Mouse (Mus musculus): ENCODE results near the gene Slc35f1. TPM values are rescaled to one million over a fixed set of nuclear protein-coding genes. Genes with fewer than 3 reads are reported as not detected.

The Slc35f1 gene
- polyA plus RNA-seq, 2 experiments: 0.01 TPM; not detected in 1

DNA sequence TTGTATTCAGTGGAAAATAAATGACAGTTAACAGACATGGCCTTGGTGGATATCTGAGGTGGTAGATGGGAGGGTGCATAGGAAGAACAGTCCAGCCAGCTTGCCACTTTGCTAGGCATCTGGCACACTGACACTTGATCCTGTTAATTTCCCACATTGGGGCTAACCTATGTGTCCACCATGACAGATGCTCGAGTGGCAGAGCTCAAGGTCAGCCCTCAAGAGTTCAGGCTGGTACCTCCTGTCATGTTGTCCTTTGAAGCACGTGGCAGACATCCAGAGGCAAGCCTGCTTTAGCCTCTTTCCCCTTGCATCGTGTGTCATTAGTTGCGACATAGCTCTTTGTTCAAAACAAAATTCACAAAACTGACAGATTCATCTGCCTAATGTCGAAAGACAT lies 323.5 kb downstream of the Slc35f1 start:
- Histone ChIP-seq H3K27me3 (ENCODE audit: control insufficient read depth, insufficient read depth, low read length) (no peaks in the 10 kb centered on the region), H3K4me2 (ENCODE audit: low read depth) (no peak overlapping the region), H3K4me1 (replicated peaks; ENCODE audit: control insufficient read depth in 2 of 2, insufficient read depth in 2 of 2, low read length in 1 of 2) (no peaks in the 10 kb centered on the region), H3K36me3 (replicated peaks; ENCODE audit: control insufficient read depth, insufficient read depth, low read depth) (no peaks in the 10 kb centered on the region), H3K4me3 (ENCODE audit: insufficient read depth in 1 of 2, low read depth in 2 of 2, low read length in 2 of 2) (no peak overlapping the region), H3K9ac (replicated peaks) (no peak overlapping the region), H3K27ac (no peak overlapping the region), H3K9me3 (ENCODE audit: control insufficient read depth, low read length) (no peaks in the 10 kb centered on the region)
- TF ChIP-seq EP300 (IDR thresholded peaks at IDR 0.05; ENCODE audit: low read depth) (no peak), CTCF (IDR thresholded peaks at IDR 0.05; ENCODE audit: low read depth) (no peak)
- 38% methylated on average over 5 of the region's 5 CpGs for WGBS (ENCODE audit: insufficient replicate concordance)
- DNase-seq (ENCODE audit: low read depth in 3 of 3, low spot score in 3 of 3) (no peak), ATAC-seq (ENCODE audit: insufficient read depth) (no peak)

DNA sequence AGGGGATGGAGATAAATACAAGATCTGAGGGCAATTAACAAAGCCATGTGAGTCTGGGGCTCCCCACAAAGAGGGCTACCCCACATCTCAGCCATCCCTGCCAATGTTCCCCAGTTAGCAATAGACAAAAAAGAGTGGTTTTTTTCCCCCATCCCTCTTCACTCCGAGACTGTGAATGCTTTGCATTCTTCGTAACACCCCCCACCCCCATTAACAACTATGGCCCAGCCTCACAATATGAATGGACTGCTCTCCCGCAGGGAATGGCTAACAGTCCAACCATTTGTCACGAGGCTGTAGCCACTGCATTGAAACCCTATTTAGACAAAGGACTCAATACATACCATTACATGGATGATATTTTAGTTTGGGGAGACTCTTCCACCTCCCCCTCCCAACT lies 338.1 kb downstream of the Slc35f1 start:
- no peak overlapping the region for H3K4me3 ChIP-seq (ENCODE audit: insufficient read depth in 1 of 2, low read depth in 2 of 2, low read length in 2 of 2)
- no peak overlapping the region for H3K4me2 ChIP-seq (ENCODE audit: low read depth)
- H3K9me3 ChIP-seq (ENCODE audit: control insufficient read depth, low read length): no peaks in the 10 kb centered on the region
- WGBS (ENCODE audit: insufficient replicate concordance): 34% methylated on average over 4 of the region's 4 CpGs
- no peaks in the 10 kb centered on the region for H3K36me3 ChIP-seq (replicated peaks; ENCODE audit: control insufficient read depth, insufficient read depth, low read depth)
- no peaks in the 10 kb centered on the region for H3K27me3 ChIP-seq (ENCODE audit: control insufficient read depth, insufficient read depth, low read length)
- H3K4me1 ChIP-seq (replicated peaks; ENCODE audit: control insufficient read depth in 2 of 2, insufficient read depth in 2 of 2, low read length in 1 of 2): no peaks in the 10 kb centered on the region
- no peak overlapping the region for H3K27ac ChIP-seq
- TF ChIP-seq CTCF (IDR thresholded peaks at IDR 0.05; ENCODE audit: low read depth) (no peak), EP300 (IDR thresholded peaks at IDR 0.05; ENCODE audit: low read depth) (no peak)
- no peak overlapping the region for H3K9ac ChIP-seq (replicated peaks)
- DNase-seq (ENCODE audit: low read depth in 3 of 3, low spot score in 3 of 3) (no peak), ATAC-seq (ENCODE audit: insufficient read depth) (no peak)

DNA sequence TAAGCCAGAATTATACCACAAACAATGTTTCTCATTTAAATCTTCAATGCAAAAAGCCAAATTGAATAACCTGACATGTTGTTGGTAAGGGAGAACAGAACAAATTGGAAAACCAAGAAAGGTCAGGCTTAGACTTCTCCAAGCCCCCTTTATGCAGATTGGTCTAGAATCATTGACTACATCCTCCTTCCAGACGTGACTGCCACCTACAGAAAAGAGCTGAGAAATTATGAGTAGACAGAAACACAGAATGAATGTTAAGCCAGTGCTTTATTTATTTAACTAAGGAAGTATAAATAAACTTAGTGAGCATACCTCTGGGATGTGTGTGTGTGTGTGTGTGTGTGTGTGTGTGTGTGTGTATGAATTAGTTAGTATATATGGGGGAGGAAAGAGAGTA lies 344.9 kb downstream of the Slc35f1 start:
- Histone ChIP-seq H3K27me3 (ENCODE audit: control insufficient read depth, insufficient read depth, low read length) (no peaks in the 10 kb centered on the region), H3K9ac (replicated peaks) (no peak overlapping the region), H3K9me3 (ENCODE audit: control insufficient read depth, low read length) (no peaks in the 10 kb centered on the region), H3K4me1 (replicated peaks; ENCODE audit: control insufficient read depth in 2 of 2, insufficient read depth in 2 of 2, low read length in 1 of 2) (no peaks in the 10 kb centered on the region), H3K36me3 (replicated peaks; ENCODE audit: control insufficient read depth, insufficient read depth, low read depth) (no peaks in the 10 kb centered on the region), H3K4me3 (ENCODE audit: insufficient read depth in 1 of 2, low read depth in 2 of 2, low read length in 2 of 2) (no peak overlapping the region), H3K4me2 (ENCODE audit: low read depth) (no peak overlapping the region), H3K27ac (no peak overlapping the region)
- no peak for DNase-seq (ENCODE audit: low read depth in 3 of 3, low spot score in 3 of 3)
- no peak for ATAC-seq (ENCODE audit: insufficient read depth)
- TF ChIP-seq EP300 (IDR thresholded peaks at IDR 0.05; ENCODE audit: low read depth) (no peak), CTCF (IDR thresholded peaks at IDR 0.05; ENCODE audit: low read depth) (no peak)
- WGBS (ENCODE audit: insufficient replicate concordance): 19% methylated on average over 1 of the region's 1 CpGs

DNA sequence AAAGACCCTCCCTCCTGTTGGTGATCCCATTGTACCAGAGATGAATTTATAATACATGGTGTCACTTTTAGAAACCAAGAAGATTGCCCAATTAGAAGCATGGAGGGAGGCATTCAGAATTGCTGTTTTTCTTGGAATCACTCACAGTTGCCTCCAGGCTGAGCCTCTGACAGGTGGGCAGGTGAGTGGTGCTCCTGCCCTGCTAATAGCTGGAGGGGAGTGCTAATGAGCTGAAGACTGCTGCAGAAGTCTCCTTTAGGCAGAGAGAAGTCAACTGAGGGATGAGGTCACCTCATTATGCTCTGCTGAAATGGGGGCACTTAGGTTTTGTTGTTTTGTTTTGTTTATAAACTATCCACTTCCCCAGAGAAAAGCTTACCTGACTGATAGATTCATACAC lies 355.6 kb downstream of the Slc35f1 start:
- H3K27me3 ChIP-seq (ENCODE audit: control insufficient read depth, insufficient read depth, low read length): no peaks in the 10 kb centered on the region
- TF ChIP-seq EP300 (IDR thresholded peaks at IDR 0.05; ENCODE audit: low read depth) (no peak), CTCF (IDR thresholded peaks at IDR 0.05; ENCODE audit: low read depth) (no peak)
- no peak for ATAC-seq (ENCODE audit: insufficient read depth)

DNA sequence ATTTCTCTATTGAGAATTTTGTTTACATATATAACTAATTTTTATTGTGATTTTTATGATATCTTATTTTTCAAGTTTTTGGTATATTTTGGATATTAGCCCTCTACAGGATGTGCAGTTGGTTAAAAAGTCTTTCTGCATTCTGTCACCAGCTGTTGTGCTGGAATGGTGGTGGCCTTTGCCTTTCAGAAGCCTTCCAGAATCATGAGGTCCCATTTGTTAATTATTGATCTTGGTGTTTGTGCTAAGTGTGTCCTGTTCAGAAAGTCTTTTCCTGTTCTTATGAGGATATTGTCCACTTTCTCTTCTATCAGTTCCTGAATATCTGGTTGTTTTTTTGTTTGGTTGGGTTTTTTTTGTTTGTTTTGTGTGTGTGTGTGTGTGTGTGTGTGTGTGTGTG lies 362.2 kb downstream of the Slc35f1 start:
- no peak overlapping the region for H3K4me2 ChIP-seq (ENCODE audit: low read depth)
- H3K9ac ChIP-seq (replicated peaks): no peak overlapping the region
- no peaks in the 10 kb centered on the region for H3K36me3 ChIP-seq (replicated peaks; ENCODE audit: control insufficient read depth, insufficient read depth, low read depth)
- ATAC-seq (ENCODE audit: insufficient read depth): no peak
- no peak overlapping the region for H3K4me3 ChIP-seq (ENCODE audit: insufficient read depth in 1 of 2, low read depth in 2 of 2, low read length in 2 of 2)
- H3K27me3 ChIP-seq (ENCODE audit: control insufficient read depth, insufficient read depth, low read length): no peaks in the 10 kb centered on the region
- no peak for TF ChIP-seq CTCF (IDR thresholded peaks at IDR 0.05; ENCODE audit: low read depth)
- no peak for TF ChIP-seq EP300 (IDR thresholded peaks at IDR 0.05; ENCODE audit: low read depth)
- H3K27ac ChIP-seq: no peak overlapping the region
- no peaks in the 10 kb centered on the region for H3K9me3 ChIP-seq (ENCODE audit: control insufficient read depth, low read length)
- H3K4me1 ChIP-seq (replicated peaks; ENCODE audit: control insufficient read depth in 2 of 2, insufficient read depth in 2 of 2, low read length in 1 of 2): no peaks in the 10 kb centered on the region
- no peak for DNase-seq (ENCODE audit: low read depth in 3 of 3, low spot score in 3 of 3)

More for the DNA sequence above, 355.6 kb downstream of the Slc35f1 start:
- no peak overlapping the region for H3K4me3 ChIP-seq (ENCODE audit: insufficient read depth in 1 of 2, low read depth in 2 of 2, low read length in 2 of 2)
- no peak overlapping the region for H3K4me2 ChIP-seq (ENCODE audit: low read depth)
- no peak overlapping the region for H3K9ac ChIP-seq (replicated peaks)
- H3K27ac ChIP-seq: no peak overlapping the region
- no peaks in the 10 kb centered on the region for H3K4me1 ChIP-seq (replicated peaks; ENCODE audit: control insufficient read depth in 2 of 2, insufficient read depth in 2 of 2, low read length in 1 of 2)
- no peak for DNase-seq (ENCODE audit: low read depth in 3 of 3, low spot score in 3 of 3)
- no peaks in the 10 kb centered on the region for H3K9me3 ChIP-seq (ENCODE audit: control insufficient read depth, low read length)
- H3K36me3 ChIP-seq (replicated peaks; ENCODE audit: control insufficient read depth, insufficient read depth, low read depth): no peaks in the 10 kb centered on the region

DNA sequence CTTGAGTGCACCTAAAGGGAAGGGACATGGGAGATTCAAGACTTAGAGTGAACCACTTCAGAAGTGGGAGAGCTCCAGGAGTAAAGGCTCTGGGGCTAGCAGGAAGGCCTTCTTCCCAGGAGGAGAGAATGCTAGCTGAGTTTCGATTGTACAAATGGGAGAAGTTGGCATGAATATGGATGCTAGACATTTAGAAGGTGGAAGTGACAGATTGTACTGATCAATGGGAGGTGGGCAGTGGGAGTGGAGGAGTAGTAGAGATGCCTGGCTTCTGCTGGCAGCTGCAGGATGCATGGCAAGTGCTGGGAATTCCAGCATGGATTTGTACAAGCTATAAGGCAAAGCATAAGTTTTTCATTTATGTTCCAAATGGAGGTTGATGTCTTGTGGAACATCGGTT lies 370.4 kb downstream of the Slc35f1 start:
- H3K4me2 ChIP-seq (ENCODE audit: low read depth): no peak overlapping the region
- TF ChIP-seq CTCF (IDR thresholded peaks at IDR 0.05; ENCODE audit: low read depth) (no peak), EP300 (IDR thresholded peaks at IDR 0.05; ENCODE audit: low read depth) (no peak)
- H3K4me3 ChIP-seq (ENCODE audit: insufficient read depth in 1 of 2, low read depth in 2 of 2, low read length in 2 of 2): no peak overlapping the region
- 57% methylated on average over 2 of the region's 2 CpGs for WGBS (ENCODE audit: insufficient replicate concordance)
- no peak overlapping the region for H3K9ac ChIP-seq (replicated peaks)
- H3K27me3 ChIP-seq (ENCODE audit: control insufficient read depth, insufficient read depth, low read length): no peaks in the 10 kb centered on the region
- H3K36me3 ChIP-seq (replicated peaks; ENCODE audit: control insufficient read depth, insufficient read depth, low read depth): no peaks in the 10 kb centered on the region
- H3K27ac ChIP-seq: no peak overlapping the region
- no peaks in the 10 kb centered on the region for H3K4me1 ChIP-seq (replicated peaks; ENCODE audit: control insufficient read depth in 2 of 2, insufficient read depth in 2 of 2, low read length in 1 of 2)
- ATAC-seq (ENCODE audit: insufficient read depth): no peak
- H3K9me3 ChIP-seq (ENCODE audit: control insufficient read depth, low read length): no peaks in the 10 kb centered on the region
- DNase-seq (ENCODE audit: low read depth in 3 of 3, low spot score in 3 of 3): no peak

All from liver, embryonic 14.5 days (tissue).